ENCODE assay signal across 9 mouse cellular contexts in the genomic region with DNA sequence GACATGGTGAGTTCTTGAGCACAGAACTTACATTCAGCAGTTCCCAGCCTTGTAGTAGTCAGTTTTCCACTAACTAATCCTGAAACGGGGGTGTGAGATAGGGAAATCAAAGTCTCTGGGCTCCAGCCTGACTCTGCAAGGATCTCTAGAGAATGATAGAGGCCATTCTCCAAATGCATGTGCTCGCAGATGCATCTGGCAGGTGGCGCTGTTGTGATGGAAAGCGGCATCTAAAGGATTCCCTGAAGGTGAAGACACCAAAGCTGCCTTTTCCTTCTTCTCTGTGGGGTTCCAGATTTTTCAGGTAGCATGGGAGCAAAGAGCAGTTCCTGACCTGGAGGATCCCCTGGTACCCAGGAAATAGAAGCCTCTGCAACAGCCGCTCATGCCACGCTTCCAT. TPM values are rescaled to one million over a fixed set of nuclear protein-coding genes. Genes with fewer than 3 reads are reported as not detected.
A peak's percentile ranks its signal among the peaks of the same experiment; 100 is the strongest.
DNase-seq lines count a peak whose midpoint lies in the region; ATAC-seq and TF ChIP-seq lines count a peak whose summit lies in the region.
"Had no signal": no experiment of that assay in that cellular context is flagged by ENCODE, and none has a peak within 500 bp of the region (broad histone marks: within the 10 kb centered on the region; RNA-seq: fewer than 3 reads in every experiment).

No protein-coding gene starts in this region.

- no peaks in the 10 kb centered on the region for H3K9me3 ChIP-seq in G1E (replicated peaks)

- H3K36me3 ChIP-seq in G1E (replicated peaks): no peaks in the 10 kb centered on the region

- H3K4me1 ChIP-seq in G1E (ENCODE audit: insufficient read depth, low read depth, low read length): peaks cover 4% of the 10 kb centered on the region

- no peak overlapping the region for H3K4me3 ChIP-seq in G1E (ENCODE audit: low read depth, low read length)

- peak; percentile 35 to 37 for DNase-seq in B cell, adult 2 months
- peak; percentile 13 for DNase-seq in G1E (ENCODE audit: low spot score)
- DNase-seq in cerebellum, postnatal 10 days: peak; percentile 89 to 90
- DNase-seq in gastrocnemius, postnatal 10 days: peak; percentile 68
- peak; percentile 62 to 90 for DNase-seq in kidney, postnatal 36 days
- DNase-seq in lung, postnatal 10 days: peak; percentile 80
- DNase-seq in right cerebral cortex, adult 18-20 months: peak; percentile 79
- DNase-seq in spleen, adult 12 weeks (ENCODE audit: low spot score): no peak

- no peak for ATAC-seq in G1E (ENCODE audit: extremely low read depth, insufficient number of reproducible peaks, low FRiP score, poor library complexity, severe bottlenecking)

- peaks cover 40% of the 10 kb centered on the region for H3K27me3 ChIP-seq in G1E (ENCODE audit: insufficient read depth, low read length)

- TF ChIP-seq CTCF in G1E (IDR thresholded peaks at IDR 0.05; ENCODE audit: low read depth, low read length): no peak; the same call in 1 of the 2 replicates

RNA-seq across cellular contexts. Expression of a gene that starts 23.0 kb away (rescaled TPM):
- total RNA-seq in G1E (2014; fragmentation: Nextera tagmentation): not detected in 2 replicates
- 0.23 and 0.38 TPM in 2 replicates for total RNA-seq in G1E (2017)
- polyA plus RNA-seq in G1E (2012): not detected in 2 replicates
- total RNA-seq in gastrocnemius, postnatal 10 days (2021): not detected
- total RNA-seq: gastrocnemius, postnatal 4 days had no signal

RNA-seq across cellular contexts. Expression of a gene that starts 33.3 kb away (rescaled TPM):
- total RNA-seq in G1E (2014; fragmentation: Nextera tagmentation): not detected in 2 replicates
- total RNA-seq in G1E (2017): 0.23 and 0.49 TPM in 2 replicates
- polyA plus RNA-seq in G1E (2012): 0.11 and 0.21 TPM in 2 replicates
- 10 to 100 TPM; 25.5 to 35.2 TPM for total RNA-seq in gastrocnemius, postnatal 10 days (2021)

RNA-seq across cellular contexts. Expression of a gene that starts 34.8 kb away (rescaled TPM):
- not detected in 2 replicates for total RNA-seq in G1E (2014; fragmentation: Nextera tagmentation)
- 0.06 and 0.16 TPM in 2 replicates for total RNA-seq in G1E (2017)
- polyA plus RNA-seq in G1E (2012): not detected in 2 replicates
- 100 to 1,000 TPM; 579 to 609 TPM for total RNA-seq in gastrocnemius, postnatal 10 days (2021)

RNA-seq across cellular contexts. Expression of a gene that starts 59.4 kb away (rescaled TPM):
- total RNA-seq in G1E (2014; fragmentation: Nextera tagmentation) (not detected in 2 replicates), G1E (2017) (0.12 and 0.27 TPM in 2 replicates)
- not detected in 2 replicates for polyA plus RNA-seq in G1E (2012)
- total RNA-seq in gastrocnemius, postnatal 10 days (2021): not detected
- total RNA-seq: gastrocnemius, postnatal 4 days had no signal

Comparison
In these comparisons a context has a peak if more than half of its experiments do, and no peak if none do; other contexts are left out.
1. RNA of a gene that starts 33.3 kb away (total RNA-seq): 25.5 to 35.2 TPM in gastrocnemius, postnatal 10 days; 0.23 to 0.49 TPM in G1E; every median in the first group is over 10 times any median in the second.
2. RNA of a gene that starts 34.8 kb away (total RNA-seq): 579 to 609 TPM in gastrocnemius, postnatal 10 days; 0.06 to 0.16 TPM in G1E; every median in the first group is over 100 times any median in the second.